Mouse (Mus musculus) bone marrow macrophage, adult 2 months (primary cell): Measurements from ENCODE around the gene Psapl1.

Source experiments
- CTCF ChIP-seq: IDR thresholded peaks from 2 replicates; pipeline ENCODE4 v1.5.1; 2012; ENCODE audit warnings: low read depth, mild to moderate bottlenecking, low read length, moderate library complexity
- POLR2A ChIP-seq: IDR thresholded peaks from 2 replicates; pipeline ENCODE4 v1.6.1; 2012; ENCODE audit warnings: mild to moderate bottlenecking, low read depth, low read length, borderline replicate concordance

- TF ChIP-seq CTCF (no peak), POLR2A (no peak)
Observed at GRCm38 (mm10) chr5:36168963-36169650, 34.7 kb upstream of the Psapl1 start.
